Mouse (Mus musculus): Measurements from ENCODE around the gene Cstf2t. TPM values are rescaled to one million over a fixed set of nuclear protein-coding genes. Genes with fewer than 3 reads are reported as not detected.
A peak's percentile ranks its signal among the peaks of the same experiment; 100 is the strongest.

Gene Cstf2t
- 24.9 and 26.4 TPM in 2 replicates for polyA plus RNA-seq (2011; ENCODE audit: insufficient read depth, insufficient read length, low read depth, missing spikeins)

DNA sequence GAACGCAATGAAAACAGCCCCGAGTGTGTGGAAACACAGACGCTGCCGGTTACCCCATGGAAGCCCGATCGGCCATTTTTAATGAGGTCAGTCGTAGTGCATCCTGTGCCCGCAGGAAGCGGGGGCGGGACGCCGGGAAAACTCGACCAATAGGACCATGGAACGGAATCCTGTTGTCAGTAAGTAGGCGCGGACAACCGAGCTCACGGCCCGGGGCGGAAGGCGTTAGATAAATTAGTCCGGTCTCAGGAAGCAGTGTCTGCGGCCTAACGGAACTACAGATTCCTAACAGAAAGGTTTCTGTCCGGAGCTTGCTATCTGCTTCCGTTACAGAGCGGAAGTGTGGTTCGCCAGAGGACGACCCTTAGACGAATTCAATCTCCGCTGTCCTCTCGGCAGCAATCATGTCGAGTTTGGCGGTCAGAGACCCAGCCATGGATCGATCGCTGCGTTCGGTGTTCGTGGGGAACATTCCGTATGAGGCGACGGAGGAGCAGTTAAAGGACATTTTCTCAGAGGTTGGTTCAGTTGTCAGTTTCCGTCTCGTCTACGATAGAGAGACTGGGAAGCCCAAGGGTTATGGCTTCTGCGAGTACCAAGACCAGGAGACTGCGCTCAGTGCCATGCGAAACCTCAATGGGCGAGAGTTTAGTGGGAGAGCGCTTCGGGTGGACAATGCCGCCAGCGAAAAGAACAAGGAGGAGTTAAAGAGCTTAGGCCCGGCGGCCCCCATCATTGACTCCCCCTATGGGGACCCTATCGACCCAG, at the start of gene Cstf2t:
Cstf2t (plus strand) TSS at position 176 of the 768 bp plus-strand sequence.
- H3K36me3 ChIP-seq (ENCODE audit: control insufficient read depth, insufficient read depth, low read length, poor library complexity, severe bottlenecking), result peaks cover 20% of the 10 kb centered on the region
- no peaks in the 10 kb centered on the region for H3K9me3 ChIP-seq (replicated peaks; ENCODE audit: control insufficient read depth, insufficient read depth, low read length, poor library complexity, severe bottlenecking)
- H3K4me1 ChIP-seq (ENCODE audit: control insufficient read depth, insufficient read depth, low read length), result no peaks in the 10 kb centered on the region
- peak within 1 kb of the TSS; percentile 80 for H3K9ac ChIP-seq (ENCODE audit: low read depth, poor library complexity, severe bottlenecking)
- no peaks in the 10 kb centered on the region for H3K27me3 ChIP-seq (ENCODE audit: control insufficient read depth, insufficient read depth, low read length, poor library complexity, severe bottlenecking)
- H3K4me3 ChIP-seq (ENCODE audit: low read depth, low read length), result peak within 1 kb of the TSS; percentile 76
- peak within 1 kb of the TSS; percentile 48; the same call in 1 of the 2 replicates for H3K27ac ChIP-seq (ENCODE audit: insufficient read depth, low read length)
- TF ChIP-seq POLR2A (IDR thresholded peaks at IDR 0.05; ENCODE audit: insufficient read depth, low read length), result peak; percentile 67
- no peak for TF ChIP-seq CTCF (IDR thresholded peaks at IDR 0.05; ENCODE audit: low read depth, low read length)

GRCm38 (mm10) chr19:31038951-31039350, 43.7 kb upstream of the Cstf2t start:
- Histone ChIP-seq H3K36me3 (ENCODE audit: control insufficient read depth, insufficient read depth, low read length, poor library complexity, severe bottlenecking) (no peaks in the 10 kb centered on the region), H3K27me3 (ENCODE audit: control insufficient read depth, insufficient read depth, low read length, poor library complexity, severe bottlenecking) (no peaks in the 10 kb centered on the region), H3K4me3 (ENCODE audit: low read depth, low read length) (no peak overlapping the region), H3K4me1 (ENCODE audit: control insufficient read depth, insufficient read depth, low read length) (no peaks in the 10 kb centered on the region), H3K27ac (ENCODE audit: insufficient read depth, low read length) (no peak overlapping the region), H3K9ac (ENCODE audit: low read depth, poor library complexity, severe bottlenecking) (no peak overlapping the region), H3K9me3 (replicated peaks; ENCODE audit: control insufficient read depth, insufficient read depth, low read length, poor library complexity, severe bottlenecking) (no peaks in the 10 kb centered on the region)
- TF ChIP-seq CTCF (IDR thresholded peaks at IDR 0.05; ENCODE audit: low read depth, low read length) (no peak), POLR2A (IDR thresholded peaks at IDR 0.05; ENCODE audit: insufficient read depth, low read length) (no peak), EP300 (IDR thresholded peaks at IDR 0.05; ENCODE audit: insufficient read depth, low read depth, low read length) (no peak)

GRCm38 (mm10) chr19:31040948-31041847, 41.4 kb upstream of the Cstf2t start:
- Histone ChIP-seq H3K4me3 (ENCODE audit: low read depth, low read length) (no peak overlapping the region), H3K9me3 (replicated peaks; ENCODE audit: control insufficient read depth, insufficient read depth, low read length, poor library complexity, severe bottlenecking) (no peaks in the 10 kb centered on the region)
- TF ChIP-seq CTCF (IDR thresholded peaks at IDR 0.05; ENCODE audit: low read depth, low read length), result no peak
- TF ChIP-seq POLR2A (IDR thresholded peaks at IDR 0.05; ENCODE audit: insufficient read depth, low read length), result no peak
- no peak for TF ChIP-seq EP300 (IDR thresholded peaks at IDR 0.05; ENCODE audit: insufficient read depth, low read depth, low read length)

GRCm38 (mm10) chr19:31046601-31047000, 36.0 kb upstream of the Cstf2t start:
- Histone ChIP-seq H3K9me3 (replicated peaks; ENCODE audit: control insufficient read depth, insufficient read depth, low read length, poor library complexity, severe bottlenecking) (no peaks in the 10 kb centered on the region), H3K4me1 (ENCODE audit: control insufficient read depth, insufficient read depth, low read length) (no peaks in the 10 kb centered on the region), H3K27ac (ENCODE audit: insufficient read depth, low read length) (no peak overlapping the region), H3K27me3 (ENCODE audit: control insufficient read depth, insufficient read depth, low read length, poor library complexity, severe bottlenecking) (no peaks in the 10 kb centered on the region), H3K9ac (ENCODE audit: low read depth, poor library complexity, severe bottlenecking) (no peak overlapping the region), H3K36me3 (ENCODE audit: control insufficient read depth, insufficient read depth, low read length, poor library complexity, severe bottlenecking) (no peaks in the 10 kb centered on the region), H3K4me3 (ENCODE audit: low read depth, low read length) (no peak overlapping the region)
- no peak for TF ChIP-seq POLR2A (IDR thresholded peaks at IDR 0.05; ENCODE audit: insufficient read depth, low read length)
- no peak for TF ChIP-seq CTCF (IDR thresholded peaks at IDR 0.05; ENCODE audit: low read depth, low read length)
- TF ChIP-seq EP300 (IDR thresholded peaks at IDR 0.05; ENCODE audit: insufficient read depth, low read depth, low read length), result no peak

More at GRCm38 (mm10) chr19:31040948-31041847, 41.4 kb upstream of the Cstf2t start:
- Histone ChIP-seq H3K27me3 (ENCODE audit: control insufficient read depth, insufficient read depth, low read length, poor library complexity, severe bottlenecking) (no peaks in the 10 kb centered on the region), H3K4me1 (ENCODE audit: control insufficient read depth, insufficient read depth, low read length) (no peaks in the 10 kb centered on the region), H3K9ac (ENCODE audit: low read depth, poor library complexity, severe bottlenecking) (no peak overlapping the region), H3K27ac (ENCODE audit: insufficient read depth, low read length) (no peak overlapping the region), H3K36me3 (ENCODE audit: control insufficient read depth, insufficient read depth, low read length, poor library complexity, severe bottlenecking) (no peaks in the 10 kb centered on the region)

DNA sequence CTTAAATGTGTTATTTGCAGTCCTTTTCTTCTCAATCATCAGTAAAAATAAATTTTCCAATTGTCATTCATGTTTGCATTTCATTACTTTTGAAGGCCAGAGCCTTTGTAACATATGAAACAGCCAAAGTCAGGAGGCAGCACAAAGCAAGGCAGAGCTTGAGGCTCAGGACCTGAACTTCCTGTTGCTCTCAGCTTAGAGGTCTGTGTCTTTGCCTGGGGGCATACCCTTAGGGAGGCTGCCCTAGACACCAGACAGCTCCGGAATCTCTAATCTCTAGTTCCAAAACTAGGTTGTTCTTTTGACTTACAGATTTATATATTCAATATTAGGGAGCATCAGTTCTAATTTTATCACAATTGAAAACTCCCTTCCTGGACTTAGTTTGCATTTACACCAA, 17.9 kb upstream of the Cstf2t start:
- Histone ChIP-seq H3K36me3 (ENCODE audit: control insufficient read depth, insufficient read depth, low read length, poor library complexity, severe bottlenecking) (no peaks in the 10 kb centered on the region), H3K27ac (ENCODE audit: insufficient read depth, low read length) (no peak overlapping the region), H3K4me3 (ENCODE audit: low read depth, low read length) (no peak overlapping the region), H3K4me1 (ENCODE audit: control insufficient read depth, insufficient read depth, low read length) (no peaks in the 10 kb centered on the region), H3K9ac (ENCODE audit: low read depth, poor library complexity, severe bottlenecking) (no peak overlapping the region), H3K27me3 (ENCODE audit: control insufficient read depth, insufficient read depth, low read length, poor library complexity, severe bottlenecking) (no peaks in the 10 kb centered on the region), H3K9me3 (replicated peaks; ENCODE audit: control insufficient read depth, insufficient read depth, low read length, poor library complexity, severe bottlenecking) (no peaks in the 10 kb centered on the region)
- TF ChIP-seq CTCF (IDR thresholded peaks at IDR 0.05; ENCODE audit: low read depth, low read length) (no peak), EP300 (IDR thresholded peaks at IDR 0.05; ENCODE audit: insufficient read depth, low read depth, low read length) (0 out of 2 replicates have a peak, but pooled peaks have one; percentile 12), POLR2A (IDR thresholded peaks at IDR 0.05; ENCODE audit: insufficient read depth, low read length) (no peak)
